Mouse (Mus musculus) activated CD4-positive, CD25-positive, alpha-beta regulatory T cell, adult 9 weeks (primary cell): ENCODE results near the gene Robo4. TPM values are rescaled to one million over a fixed set of nuclear protein-coding genes. Genes with fewer than 3 reads are reported as not detected.

Source experiments
- polyA plus RNA-seq: library from polyadenylated mRNA; unstranded; fragments of 100-300 nt; shearing (Covaris generic); gene quantifications from one replicate; pipeline ENCODE4 v1.2.1, GENCODE M21; 2017

The Robo4 gene
- not detected for polyA plus RNA-seq

DNA sequence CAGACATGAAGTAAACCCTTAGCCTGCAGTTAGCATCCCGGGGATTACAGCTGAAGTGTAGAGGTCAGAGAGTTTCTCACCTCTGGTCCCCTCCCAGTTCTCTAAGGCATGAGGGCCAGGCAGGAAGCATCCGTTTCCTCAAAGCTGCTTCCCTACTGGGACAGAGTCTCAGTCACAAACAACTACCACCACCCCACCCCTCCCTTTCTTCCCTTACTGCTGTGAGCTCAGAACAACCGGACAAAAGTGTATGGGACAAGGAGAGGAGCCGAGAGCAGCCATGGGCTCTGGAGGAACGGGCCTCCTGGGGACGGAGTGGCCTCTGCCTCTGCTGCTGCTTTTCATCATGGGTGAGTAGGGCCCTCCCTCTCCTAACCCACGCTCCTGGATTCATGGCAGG lies at the start of gene Robo4:
Gene Robo4, plus strand, starts transcription at position 96 of the 400 bp plus-strand sequence.

DNA sequence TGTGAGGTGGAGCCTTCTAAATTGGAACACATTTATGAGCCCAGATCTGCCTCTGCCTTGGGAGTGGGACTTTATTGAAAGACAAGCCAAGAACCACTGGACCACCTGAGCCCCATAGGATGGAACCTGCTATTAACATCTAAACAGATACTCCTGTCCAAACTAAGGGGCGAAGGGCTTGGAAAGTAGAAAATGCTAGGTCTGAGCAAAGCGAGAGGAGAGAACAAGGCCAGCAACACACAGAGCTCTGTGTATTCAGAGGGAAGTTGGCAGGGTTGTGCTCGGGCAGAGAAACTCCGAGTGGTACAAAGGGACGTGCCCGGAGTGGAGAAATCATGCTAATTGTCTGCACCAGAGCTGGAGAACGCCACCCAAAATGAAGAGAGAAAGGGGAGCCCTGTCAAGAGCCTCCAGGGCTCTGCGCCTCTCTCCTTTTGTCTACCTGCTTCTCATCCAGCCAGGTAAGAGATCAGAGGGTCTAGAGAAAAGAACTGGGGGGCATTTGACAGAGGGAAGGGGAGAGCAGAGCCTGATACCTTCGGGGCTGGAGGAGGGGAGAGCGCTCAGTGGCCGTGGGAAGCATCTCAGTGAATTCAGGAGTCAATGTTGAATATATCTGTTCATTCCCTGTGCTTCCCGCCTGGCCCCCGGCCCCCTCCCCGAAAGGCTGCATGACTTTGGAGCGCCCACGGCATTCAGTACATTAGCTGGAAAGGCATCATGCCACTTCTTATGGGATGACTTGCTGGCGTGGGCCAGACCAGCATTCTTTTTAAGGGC lies 34.2 kb upstream of the Robo4 start, which contains the start of gene Hepacam:
Gene Hepacam, plus strand, starts transcription at position 51 of the 780 bp plus-strand sequence.

DNA sequence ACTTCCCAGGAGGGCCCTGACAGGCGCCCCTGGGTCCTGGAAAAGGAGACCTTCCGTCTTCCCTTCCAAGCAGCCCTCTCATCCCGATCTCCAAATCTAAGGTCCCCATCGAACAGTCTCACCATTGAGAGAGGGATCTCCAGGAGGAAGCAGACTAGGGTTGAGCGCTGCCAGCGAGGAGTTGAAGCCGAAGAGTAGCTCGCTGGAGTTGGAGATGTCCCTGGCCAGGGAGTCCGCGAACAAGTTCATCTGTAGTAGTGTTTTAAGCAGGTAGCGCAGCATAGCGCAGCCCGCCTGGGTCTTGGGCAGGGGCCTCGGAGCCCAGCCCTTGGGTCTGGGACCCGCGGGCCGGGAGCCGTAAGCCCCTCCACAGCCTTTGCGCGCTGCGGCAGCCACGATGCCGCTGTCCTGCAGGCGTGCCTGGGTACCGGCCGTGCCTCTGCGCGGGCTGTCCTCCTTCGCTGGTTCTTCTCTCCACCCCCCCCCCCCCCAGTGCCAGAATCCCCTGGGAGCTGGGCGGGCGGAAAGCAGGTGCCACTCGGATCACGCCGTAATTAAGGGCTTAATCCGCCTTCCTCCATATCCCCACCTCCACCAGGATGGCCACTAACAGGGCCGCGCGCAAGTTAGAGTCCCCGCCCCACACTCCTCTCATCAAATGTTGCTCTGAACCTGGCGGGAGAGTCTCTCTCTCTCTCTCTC lies 31.2 kb downstream of the Robo4 start, which contains the start of gene Robo3:
Gene Robo3, minus strand, starts transcription at position 527 of the 702 bp plus-strand sequence.

Other genes starting within 250 kb of the Robo4 start
- gene Tmem218, start 193.7 kb upstream of the Robo4 start, polyA plus RNA-seq: 3.3 TPM
- 3.7 TPM for gene Slc37a2, start 146.2 kb upstream of the Robo4 start, polyA plus RNA-seq
- 7.1 TPM for gene Ccdc15, start 53.5 kb upstream of the Robo4 start, polyA plus RNA-seq
- gene Hepacam, start 34.5 kb upstream of the Robo4 start, polyA plus RNA-seq: not detected
- gene Robo3, start 31.3 kb downstream of the Robo4 start, polyA plus RNA-seq: not detected
- gene Msantd2, start 87.4 kb downstream of the Robo4 start, polyA plus RNA-seq: 6.8 TPM
- not detected for gene Esam, start 126.2 kb downstream of the Robo4 start, polyA plus RNA-seq
- not detected for gene Vsig2, start 137.4 kb downstream of the Robo4 start, polyA plus RNA-seq
- gene Nrgn, start 151.0 kb downstream of the Robo4 start, polyA plus RNA-seq: 3.9 TPM
- 21.4 TPM for gene Siae, start 153.8 kb downstream of the Robo4 start, polyA plus RNA-seq
- 0.70 TPM for gene Spa17, start 211.8 kb downstream of the Robo4 start, polyA plus RNA-seq